Mouse (Mus musculus): ENCODE data around the gene Adgre5.

Adgre5 gene

GRCm38 (mm10) chr8:83721405-83722025 lies 19.6 kb downstream of the Adgre5 start:
- DNase-seq (ENCODE audit: low spot score): no peak

- DNase-seq (ENCODE audit: low spot score): no peak
Measured at GRCm38 (mm10) chr8:83719693-83720092, 21.4 kb downstream of the Adgre5 start.

- no peak for DNase-seq (ENCODE audit: low spot score)
Measured at GRCm38 (mm10) chr8:83719048-83719447, 22.1 kb downstream of the Adgre5 start.

- DNase-seq (ENCODE audit: low spot score): no peak
Measured at GRCm38 (mm10) chr8:83716563-83716962, 24.6 kb downstream of the Adgre5 start.

GRCm38 (mm10) chr8:83715771-83716170 lies 25.4 kb downstream of the Adgre5 start:
- no peak for DNase-seq (ENCODE audit: low spot score)

GRCm38 (mm10) chr8:83715031-83715690 lies 26.0 kb downstream of the Adgre5 start, which contains the start of gene Ddx39:
TSS of gene Ddx39 (plus strand) at chr8:83715177.
- DNase-seq (ENCODE audit: low spot score): peak; percentile 92

- DNase-seq (ENCODE audit: low spot score): no peak
Measured at GRCm38 (mm10) chr8:83714676-83715030, 26.5 kb downstream of the Adgre5 start.

- no peak for DNase-seq (ENCODE audit: low spot score)
Measured at GRCm38 (mm10) chr8:83707554-83707953, 33.6 kb downstream of the Adgre5 start.

- DNase-seq (ENCODE audit: low spot score): no peak
Measured at GRCm38 (mm10) chr8:83706411-83706810, 34.7 kb downstream of the Adgre5 start.

GRCm38 (mm10) chr8:83703426-83703825 lies 37.7 kb downstream of the Adgre5 start:
- no peak for DNase-seq (ENCODE audit: low spot score)

GRCm38 (mm10) chr8:83700423-83701085 lies 40.6 kb downstream of the Adgre5 start:
- DNase-seq (ENCODE audit: low spot score): no peak

GRCm38 (mm10) chr8:83699566-83699965 lies 41.6 kb downstream of the Adgre5 start:
- DNase-seq (ENCODE audit: low spot score): no peak

GRCm38 (mm10) chr8:83698661-83699453 lies 42.3 kb downstream of the Adgre5 start, which contains the start of gene Pkn1:
TSS of gene Pkn1 (minus strand) at chr8:83699179.
- DNase-seq (ENCODE audit: low spot score): peak; percentile 68

- DNase-seq (ENCODE audit: low spot score): peak; percentile 21
Measured at GRCm38 (mm10) chr8:83698291-83698660, 42.9 kb downstream of the Adgre5 start.

- no peak for DNase-seq (ENCODE audit: low spot score)
Measured at GRCm38 (mm10) chr8:83697374-83698220, 43.5 kb downstream of the Adgre5 start.

GRCm38 (mm10) chr8:83695351-83696106 lies 45.6 kb downstream of the Adgre5 start:
- DNase-seq (ENCODE audit: low spot score): no peak

GRCm38 (mm10) chr8:83694369-83695160 lies 46.6 kb downstream of the Adgre5 start:
- DNase-seq (ENCODE audit: low spot score): no peak

GRCm38 (mm10) chr8:83693609-83694236 lies 47.4 kb downstream of the Adgre5 start:
- DNase-seq (ENCODE audit: low spot score): no peak

GRCm38 (mm10) chr8:83689264-83689663 lies 51.9 kb downstream of the Adgre5 start:
- DNase-seq (ENCODE audit: low spot score): no peak
